Mouse (Mus musculus): ENCODE measurements around the gene Ncoa3. TPM values are rescaled to one million over a fixed set of nuclear protein-coding genes. Genes with fewer than 3 reads are reported as not detected.

Ncoa3 gene
- total and polyA plus RNA-seq, 2 experiments from 2014 or later = 5.8 to 48.7 TPM

DNA sequence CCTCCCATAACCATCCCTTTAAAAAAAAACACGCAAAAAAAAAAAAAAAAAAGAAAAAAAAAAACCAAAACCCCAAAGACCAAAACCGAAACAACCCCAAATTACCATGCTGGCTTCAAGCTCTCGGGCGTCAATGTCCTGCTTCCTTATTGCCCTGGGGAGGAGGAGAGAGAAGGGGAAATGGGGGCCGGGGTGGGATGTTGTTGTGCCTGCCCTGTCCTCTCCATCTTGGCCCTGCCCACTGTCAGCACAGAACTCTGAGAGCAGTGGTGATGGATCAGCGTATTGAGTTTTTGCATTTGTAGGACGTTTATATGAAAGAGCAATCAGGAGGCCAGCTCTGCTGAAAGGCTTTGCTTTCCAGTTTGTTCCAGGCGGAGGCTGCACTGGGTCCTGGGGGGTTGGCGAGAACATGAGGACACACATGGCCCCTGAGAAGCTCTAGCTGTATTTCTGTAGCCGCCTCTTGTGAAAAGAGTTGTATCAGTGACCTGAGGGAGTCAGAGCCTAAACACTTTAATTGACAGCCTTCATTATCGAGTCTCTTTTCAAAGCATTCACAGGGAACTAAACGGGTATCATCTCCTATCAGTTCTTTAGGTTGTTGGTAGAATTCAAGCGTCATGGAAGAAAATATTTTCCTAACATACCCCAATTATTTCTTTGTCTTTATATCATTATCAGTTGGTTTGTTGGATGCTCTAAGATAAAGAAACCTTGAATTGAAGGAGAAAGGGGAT is 38.0 kb downstream of the Ncoa3 start:
- Histone ChIP-seq H3K9me3 (replicated peaks; ENCODE audit: control insufficient read depth, low read length) (no peaks in the 10 kb centered on the region), H3K4me2 (ENCODE audit: low read depth, low read length) (peak overlapping the region; percentile 66), H3K27me3 (ENCODE audit: control insufficient read depth, insufficient read depth, low read length) (no peaks in the 10 kb centered on the region), H3K36me3 (replicated peaks; ENCODE audit: control insufficient read depth, insufficient read depth, low read length) (no peaks in the 10 kb centered on the region), H3K27ac (ENCODE audit: low read depth) (peak overlapping the region; percentile 88), H3K4me1 (ENCODE audit: control insufficient read depth, insufficient read depth) (peaks cover 32% of the 10 kb centered on the region), H3K4me3 (ENCODE audit: low read depth, low read length) (peak overlapping the region; percentile 39), H3K9ac (replicated peaks; ENCODE audit: low read depth, low read length) (peak overlapping the region; percentile 28)
- TF ChIP-seq CTCF (IDR thresholded peaks at IDR 0.05; ENCODE audit: low read depth) = no peak
- no peak for TF ChIP-seq EP300 (IDR thresholded peaks at IDR 0.05; ENCODE audit: low read depth)
- 8% methylated on average over 13 of the region's 13 CpGs for WGBS
- ATAC-seq (ENCODE audit: insufficient read depth, low read depth) (no peak), DNase-seq (ENCODE audit: low spot score) (peak; percentile 42)

GRCm38 (mm10) chr2:166031120-166031929 is 38.9 kb downstream of the Ncoa3 start:
- H3K27ac ChIP-seq (ENCODE audit: low read depth) = peak overlapping the region; percentile 88

DNA sequence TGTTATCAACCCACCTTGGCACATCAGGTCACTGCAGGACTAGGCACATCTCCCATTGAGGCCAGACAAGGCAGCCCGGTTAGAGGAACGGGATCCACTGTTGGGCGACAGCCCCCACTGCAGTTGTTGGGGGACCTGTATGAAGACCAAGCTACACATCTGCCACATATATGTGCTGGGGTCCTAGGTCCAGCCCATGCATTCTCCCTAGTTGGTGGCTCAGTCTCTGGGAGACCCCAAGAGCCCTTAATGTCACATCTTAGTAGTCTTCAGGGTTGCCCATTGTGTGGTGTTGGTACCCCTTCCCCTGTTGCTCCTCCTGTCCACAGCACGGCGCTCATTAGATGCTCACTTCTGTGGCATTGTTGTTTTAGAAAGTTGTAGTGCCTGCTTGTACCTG is 40.2 kb downstream of the Ncoa3 start:
- no peak for TF ChIP-seq EP300 (IDR thresholded peaks at IDR 0.05; ENCODE audit: low read depth)
- no peak for TF ChIP-seq CTCF (IDR thresholded peaks at IDR 0.05; ENCODE audit: low read depth)
- 82% methylated on average over 5 of the region's 5 CpGs for WGBS
- Histone ChIP-seq H3K27ac (ENCODE audit: low read depth) (no peak overlapping the region), H3K27me3 (ENCODE audit: control insufficient read depth, insufficient read depth, low read length) (no peaks in the 10 kb centered on the region), H3K4me1 (ENCODE audit: control insufficient read depth, insufficient read depth) (peaks cover 34% of the 10 kb centered on the region), H3K4me3 (ENCODE audit: low read depth, low read length) (no peak overlapping the region), H3K36me3 (replicated peaks; ENCODE audit: control insufficient read depth, insufficient read depth, low read length) (0 out of 2 replicates have a peak, but pooled peaks cover 3% of the 10 kb centered on the region), H3K9ac (replicated peaks; ENCODE audit: low read depth, low read length) (no peak overlapping the region), H3K9me3 (replicated peaks; ENCODE audit: control insufficient read depth, low read length) (no peaks in the 10 kb centered on the region), H3K4me2 (ENCODE audit: low read depth, low read length) (no peak overlapping the region)
- no peak for DNase-seq (ENCODE audit: low spot score)
- ATAC-seq (ENCODE audit: insufficient read depth, low read depth) = no peak

More at GRCm38 (mm10) chr2:166031120-166031929, 38.9 kb downstream of the Ncoa3 start:
- Histone ChIP-seq H3K9ac (replicated peaks; ENCODE audit: low read depth, low read length) (0 out of 2 replicates have a peak overlapping the region, but pooled peaks have one; percentile 4), H3K36me3 (replicated peaks; ENCODE audit: control insufficient read depth, insufficient read depth, low read length) (no peaks in the 10 kb centered on the region), H3K4me2 (ENCODE audit: low read depth, low read length) (peak overlapping the region; percentile 66), H3K4me3 (ENCODE audit: low read depth, low read length) (peak overlapping the region; percentile 39), H3K4me1 (ENCODE audit: control insufficient read depth, insufficient read depth) (peaks cover 34% of the 10 kb centered on the region), H3K9me3 (replicated peaks; ENCODE audit: control insufficient read depth, low read length) (no peaks in the 10 kb centered on the region), H3K27me3 (ENCODE audit: control insufficient read depth, insufficient read depth, low read length) (no peaks in the 10 kb centered on the region)
- DNase-seq (ENCODE audit: low spot score) (peak; percentile 95), ATAC-seq (ENCODE audit: insufficient read depth, low read depth) (peak; percentile 95)
- 0 out of 2 replicates have a peak, but pooled peaks have one; percentile 52 for TF ChIP-seq EP300 (IDR thresholded peaks at IDR 0.05; ENCODE audit: low read depth)
- TF ChIP-seq CTCF (IDR thresholded peaks at IDR 0.05; ENCODE audit: low read depth) = no peak
- WGBS = 20% methylated on average over 7 of the region's 7 CpGs

- no peaks in the 10 kb centered on the region for H3K27me3 ChIP-seq (ENCODE audit: control insufficient read depth, insufficient read depth, low read length)
- no peak overlapping the region; the same call in 1 of the 2 replicates for H3K9ac ChIP-seq (replicated peaks; ENCODE audit: low read depth, low read length)
- no peaks in the 10 kb centered on the region for H3K9me3 ChIP-seq (replicated peaks; ENCODE audit: control insufficient read depth, low read length)
- peaks cover 20% of the 10 kb centered on the region for H3K4me1 ChIP-seq (ENCODE audit: control insufficient read depth, insufficient read depth)
- no peak for ATAC-seq (ENCODE audit: insufficient read depth, low read depth)
- H3K27ac ChIP-seq (ENCODE audit: low read depth) = peak overlapping the region; percentile 53
- no peak overlapping the region for H3K4me3 ChIP-seq (ENCODE audit: low read depth, low read length)
- WGBS = 43% methylated on average over 3 of the region's 3 CpGs
- DNase-seq (ENCODE audit: low spot score) = no peak
- TF ChIP-seq CTCF (IDR thresholded peaks at IDR 0.05; ENCODE audit: low read depth) = no peak
- no peak for TF ChIP-seq EP300 (IDR thresholded peaks at IDR 0.05; ENCODE audit: low read depth)
- H3K36me3 ChIP-seq (replicated peaks; ENCODE audit: control insufficient read depth, insufficient read depth, low read length) = 0 out of 2 replicates have a peak, but pooled peaks cover 4% of the 10 kb centered on the region
- peak overlapping the region; percentile 35 for H3K4me2 ChIP-seq (ENCODE audit: low read depth, low read length)
Measured at GRCm38 (mm10) chr2:166034967-166035490, 42.6 kb downstream of the Ncoa3 start.

DNA sequence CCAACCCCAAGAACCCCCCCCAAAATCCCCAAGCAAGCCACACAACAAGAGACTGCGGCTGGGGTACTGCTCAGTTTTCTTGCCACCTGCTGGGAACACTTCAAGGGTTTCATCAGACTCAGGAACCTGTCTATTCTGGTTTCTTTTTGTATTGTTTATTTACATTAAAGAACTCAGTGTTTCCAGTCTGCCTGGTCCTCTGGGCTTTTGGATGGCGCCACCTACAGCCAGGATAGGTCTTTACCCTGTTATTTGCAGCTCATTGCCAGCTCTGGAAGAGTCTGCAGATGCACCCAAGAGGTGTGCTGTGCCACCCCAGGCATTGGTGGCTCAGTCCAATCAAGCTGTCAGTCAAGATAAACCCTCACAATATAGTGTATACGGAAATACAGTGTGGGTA is 43.3 kb downstream of the Ncoa3 start:
- Histone ChIP-seq H3K27me3 (ENCODE audit: control insufficient read depth, insufficient read depth, low read length) (no peaks in the 10 kb centered on the region), H3K27ac (ENCODE audit: low read depth) (peak overlapping the region; percentile 53), H3K4me1 (ENCODE audit: control insufficient read depth, insufficient read depth) (peaks cover 19% of the 10 kb centered on the region), H3K36me3 (replicated peaks; ENCODE audit: control insufficient read depth, insufficient read depth, low read length) (0 out of 2 replicates have a peak, but pooled peaks cover 4% of the 10 kb centered on the region), H3K9me3 (replicated peaks; ENCODE audit: control insufficient read depth, low read length) (no peaks in the 10 kb centered on the region), H3K9ac (replicated peaks; ENCODE audit: low read depth, low read length) (no peak overlapping the region; the same call in 1 of the 2 replicates), H3K4me3 (ENCODE audit: low read depth, low read length) (no peak overlapping the region), H3K4me2 (ENCODE audit: low read depth, low read length) (peak overlapping the region; percentile 35)
- peak; percentile 57 for DNase-seq (ENCODE audit: low spot score)
- TF ChIP-seq CTCF (IDR thresholded peaks at IDR 0.05; ENCODE audit: low read depth) = peak; percentile 71
- TF ChIP-seq EP300 (IDR thresholded peaks at IDR 0.05; ENCODE audit: low read depth) = no peak
- peak; percentile 8; the same call in 1 of the 2 replicates for ATAC-seq (ENCODE audit: insufficient read depth, low read depth)
- 39% methylated on average over 3 of the region's 3 CpGs for WGBS
